Mouse (Mus musculus) cortical plate, adult 2 months (tissue): ENCODE results near the gene Nfe2l1.

Experiments
- CTCF ChIP-seq: fragments of 200-500 bp; IDR thresholded peaks from 2 replicates; pipeline ENCODE4 v1.5.1; 2011; ENCODE audit warnings: mild to moderate bottlenecking, control low read depth, low read length; ENCODE audit not compliant: insufficient read depth; ENCODE audit errors: extremely low read depth
- POLR2A ChIP-seq: fragments of 200-500 bp; IDR thresholded peaks from 2 replicates; pipeline ENCODE4 v1.6.1; 2011; ENCODE audit warnings: mild to moderate bottlenecking, low read length, control low read depth; ENCODE audit not compliant: insufficient read depth; ENCODE audit errors: extremely low read depth

DNA sequence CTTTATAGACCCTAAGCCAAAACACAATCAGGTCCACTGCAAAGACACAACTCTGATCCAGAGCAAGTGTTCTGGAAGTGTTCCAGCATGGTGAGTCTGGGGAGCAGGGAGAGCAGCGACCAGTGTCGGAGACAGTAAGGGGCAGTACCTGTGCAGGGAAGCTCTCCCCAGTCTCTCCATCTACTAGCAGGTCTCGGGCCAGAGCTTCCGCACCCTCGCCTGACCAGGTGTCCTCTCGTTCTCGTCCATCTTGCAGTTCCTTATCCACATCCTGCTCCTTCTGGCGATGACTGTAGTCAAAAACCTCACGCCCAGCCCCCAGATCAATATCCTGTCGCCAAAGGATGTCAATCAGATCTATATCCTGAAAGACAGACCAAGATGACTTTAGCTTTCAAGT lies 7.8 kb downstream of the Nfe2l1 start:
- no peak for TF ChIP-seq POLR2A
- TF ChIP-seq CTCF: no peak
